Mouse (Mus musculus) large intestine, adult 2 months (tissue): ENCODE results near the gene Arl6ip4. TPM values are rescaled to one million over a fixed set of nuclear protein-coding genes. Genes with fewer than 3 reads are reported as not detected.

ENCODE experiments used
- DNase-seq: peaks from one replicate; pipeline ENCODE4 v3.0.0-alpha.2; 2012; ENCODE audit warnings: low read depth, low spot score
- WGBS: fragments of 180-500 bp; shearing (Covaris S2); methylation state at CpG from one replicate; pipeline ENCODE4 v1.1.7; 2018; 5-methylcytosine and 5-hydroxymethylcytosine counted together
- polyA plus RNA-seq: library from polyadenylated mRNA; depleted of rRNA; stranded (reverse); fragments of >200 nt; gene quantifications from 2 replicates; pipeline ENCODE4 v1.2.3, GENCODE M21; 2012; rRNA removed

Gene Arl6ip4
- polyA plus RNA-seq, result 25.5 and 32.0 TPM in 2 replicates

- no peak for DNase-seq
- WGBS, result 1% methylated on average over 64 of the region's 64 CpGs
Observed at GRCm38 (mm10) chr5:124115990-124116845, at the start of gene Arl6ip4. TSS of gene Arl6ip4 (plus strand) at chr5:124116089.

- DNase-seq, result no peak
- WGBS, result 36% methylated on average over 3 of the region's 3 CpGs
Observed at GRCm38 (mm10) chr5:124069657-124070056, 46.2 kb upstream of the Arl6ip4 start.

- WGBS, result 79% methylated on average over 9 of the region's 9 CpGs
- no peak for DNase-seq
Observed at GRCm38 (mm10) chr5:124073682-124074081, 42.2 kb upstream of the Arl6ip4 start.

- no peak for DNase-seq
Observed at GRCm38 (mm10) chr5:124074845-124075307, 41.0 kb upstream of the Arl6ip4 start.

GRCm38 (mm10) chr5:124075716-124076115, 40.2 kb upstream of the Arl6ip4 start:
- 71% methylated on average over 9 of the region's 9 CpGs for WGBS
- no peak for DNase-seq

More at GRCm38 (mm10) chr5:124074845-124075307, 41.0 kb upstream of the Arl6ip4 start:
- WGBS, result 69% methylated on average over 10 of the region's 10 CpGs

- 30% methylated on average over 9 of the region's 9 CpGs for WGBS
- DNase-seq, result peak; percentile 64
Observed at GRCm38 (mm10) chr5:124076559-124076958, 39.3 kb upstream of the Arl6ip4 start.

GRCm38 (mm10) chr5:124077241-124077640, 38.6 kb upstream of the Arl6ip4 start:
- WGBS, result 84% methylated on average over 13 of the region's 13 CpGs
- no peak for DNase-seq

GRCm38 (mm10) chr5:124077856-124078460, 37.9 kb upstream of the Arl6ip4 start:
- DNase-seq, result no peak

GRCm38 (mm10) chr5:124078794-124079416, 37.0 kb upstream of the Arl6ip4 start:
- 52% methylated on average over 9 of the region's 9 CpGs for WGBS
- no peak for DNase-seq

More at GRCm38 (mm10) chr5:124077856-124078460, 37.9 kb upstream of the Arl6ip4 start:
- 67% methylated on average over 6 of the region's 6 CpGs for WGBS

- 87% methylated on average over 17 of the region's 17 CpGs for WGBS
- DNase-seq, result no peak
Observed at GRCm38 (mm10) chr5:124079880-124080279, 36.0 kb upstream of the Arl6ip4 start.

- WGBS, result 86% methylated on average over 10 of the region's 10 CpGs
- no peak for DNase-seq
Observed at GRCm38 (mm10) chr5:124082447-124082846, 33.4 kb upstream of the Arl6ip4 start.

GRCm38 (mm10) chr5:124082941-124083688, 32.8 kb upstream of the Arl6ip4 start:
- DNase-seq, result no peak
- 87% methylated on average over 17 of the region's 17 CpGs for WGBS

- 39% methylated on average over 14 of the region's 14 CpGs for WGBS
- peak; percentile 90 for DNase-seq
Observed at GRCm38 (mm10) chr5:124083850-124084587, 31.9 kb upstream of the Arl6ip4 start.

GRCm38 (mm10) chr5:124084588-124085173, 31.2 kb upstream of the Arl6ip4 start:
- 17% methylated on average over 11 of the region's 11 CpGs for WGBS
- DNase-seq, result peak; percentile 84

GRCm38 (mm10) chr5:124085513-124085912, 30.4 kb upstream of the Arl6ip4 start:
- DNase-seq, result no peak
- WGBS, result 82% methylated on average over 3 of the region's 3 CpGs

- DNase-seq, result no peak
- 72% methylated on average over 4 of the region's 4 CpGs for WGBS
Observed at GRCm38 (mm10) chr5:124086876-124087275, 29.0 kb upstream of the Arl6ip4 start.

GRCm38 (mm10) chr5:124089868-124090267, 26.0 kb upstream of the Arl6ip4 start:
- no peak for DNase-seq
- 91% methylated on average over 23 of the region's 23 CpGs for WGBS

- WGBS, result 29% methylated on average over 9 of the region's 9 CpGs
- no peak for DNase-seq
Observed at GRCm38 (mm10) chr5:124091951-124092406, 23.9 kb upstream of the Arl6ip4 start.
